Mouse (Mus musculus) yolk sac, embryonic 10.5 days (tissue): ENCODE measurements around the gene Gm5795.
A peak's percentile ranks its signal among the peaks of the same experiment; 100 is the strongest.
"Not testable (repeated sequence)": the region's sequence is repeated elsewhere in the genome, so short reads cannot be mapped to it uniquely, and the experiment has no call there.

Experiments used
- DNase-seq: peaks from one replicate; pipeline ENCODE4 v3.0.0-alpha.2; 2017; ENCODE audit warnings: low spot score

Gm5795 gene

GRCm38 (mm10) chr14:3187955-3188354 is at the start of gene Gm5795:
TSS of gene Gm5795 (plus strand) at chr14:3188255.
- DNase-seq: not testable (repeated sequence)

DNA sequence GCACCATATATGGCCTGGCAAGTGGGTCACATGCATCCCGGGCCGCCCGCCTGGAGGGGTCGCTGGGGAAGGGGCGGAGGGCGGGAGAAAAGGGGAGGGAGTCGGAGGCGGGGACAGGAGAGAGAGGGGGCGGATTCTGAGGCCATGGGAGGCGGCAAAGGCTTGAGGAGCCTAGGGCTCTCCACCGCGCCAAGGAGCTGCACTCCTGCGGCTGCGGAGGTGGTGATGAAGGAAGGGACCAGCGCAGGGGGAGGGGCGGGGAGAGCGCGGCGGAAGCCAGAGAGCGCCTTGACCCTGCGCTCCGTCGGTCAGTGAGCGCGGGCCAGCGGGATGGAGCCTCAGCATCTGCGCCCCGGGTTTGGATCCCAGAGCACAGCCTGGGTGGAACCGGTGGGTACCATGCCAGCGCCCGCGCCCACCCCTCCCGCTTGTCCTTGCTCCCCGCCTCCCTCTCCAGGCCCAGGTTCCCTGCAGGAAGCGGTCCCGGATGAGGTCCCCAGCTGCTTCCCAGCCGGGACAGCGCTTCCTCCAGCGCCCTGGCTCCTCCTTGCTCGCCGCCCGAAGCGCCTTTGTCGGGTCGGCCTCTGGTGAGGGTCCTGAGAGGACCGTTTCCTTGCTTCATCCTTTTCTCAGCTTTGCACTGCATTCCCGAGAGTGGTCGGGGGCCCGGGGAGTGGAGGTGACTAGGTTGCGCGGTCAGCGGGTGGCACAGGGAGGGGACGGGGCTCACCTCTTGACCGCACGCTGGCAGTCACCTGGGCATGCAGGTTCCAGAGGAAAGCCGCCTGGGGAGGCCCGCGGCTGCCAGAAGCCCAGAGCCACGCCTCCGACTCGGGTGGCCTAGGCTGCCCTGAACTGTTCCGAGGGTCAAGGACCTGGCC is 20.5 kb downstream of the Gm5795 start, which contains the start of gene D830030K20Rik:
D830030K20Rik (plus strand) TSS at position 217 of the 881 bp plus-strand sequence.
- peak; percentile 1 for DNase-seq

DNA sequence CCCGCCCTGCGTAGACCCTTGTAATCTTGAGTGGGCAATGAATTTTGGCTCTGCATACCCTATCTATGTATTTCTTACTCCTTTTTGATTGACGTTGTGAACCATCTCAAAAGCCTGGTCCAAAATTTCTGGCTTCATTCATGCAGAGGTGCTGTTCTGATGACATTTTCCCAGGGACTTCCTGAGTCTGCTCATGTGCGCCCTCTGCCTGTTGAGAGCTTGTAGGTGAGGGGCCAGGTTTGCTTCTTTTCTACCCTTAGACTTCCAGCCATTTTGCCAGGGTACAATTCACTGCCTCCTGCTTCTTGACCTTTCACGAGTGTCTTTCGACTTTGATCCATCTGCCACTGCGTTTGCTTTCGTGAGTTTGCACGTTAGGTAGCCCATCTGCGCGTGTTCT is 21.3 kb downstream of the Gm5795 start:
- peak; percentile 9 for DNase-seq
